Mouse (Mus musculus) adrenal gland, postnatal 14 days (tissue): ENCODE measurements around the gene Olig1. TPM values are rescaled to one million over a fixed set of nuclear protein-coding genes. Genes with fewer than 3 reads are reported as not detected.
A peak's percentile ranks its signal among the peaks of the same experiment; 100 is the strongest.

ENCODE experiments used
- DNase-seq: peaks from one replicate; pipeline ENCODE4 v3.0.0; 2021; ENCODE audit warnings: mixed read lengths
- long read RNA-seq, 2 experiments: library from polyadenylated mRNA; stranded (forward); transcript quantifications; one replicate each; pipeline ENCODE4 v2.0.0; 2021
- total RNA-seq: library from RNA; stranded (reverse); gene quantifications from 2 replicates; pipeline ENCODE4 v1.2.3, GENCODE M21; 2021

The Olig1 gene
- total RNA-seq = 1.1 and 1.2 TPM in 2 replicates
- long read RNA-seq, experiment 1, partial matches to known transcripts = 0 of 2 reads
- long read RNA-seq, experiment 1, other reads (novel, unspliced or antisense) = 0 of 2 reads
- long read RNA-seq, experiment 2, partial matches to known transcripts = 0 of 1 reads
- long read RNA-seq, experiment 2, other reads (novel, unspliced or antisense) = 0 of 1 reads

DNA sequence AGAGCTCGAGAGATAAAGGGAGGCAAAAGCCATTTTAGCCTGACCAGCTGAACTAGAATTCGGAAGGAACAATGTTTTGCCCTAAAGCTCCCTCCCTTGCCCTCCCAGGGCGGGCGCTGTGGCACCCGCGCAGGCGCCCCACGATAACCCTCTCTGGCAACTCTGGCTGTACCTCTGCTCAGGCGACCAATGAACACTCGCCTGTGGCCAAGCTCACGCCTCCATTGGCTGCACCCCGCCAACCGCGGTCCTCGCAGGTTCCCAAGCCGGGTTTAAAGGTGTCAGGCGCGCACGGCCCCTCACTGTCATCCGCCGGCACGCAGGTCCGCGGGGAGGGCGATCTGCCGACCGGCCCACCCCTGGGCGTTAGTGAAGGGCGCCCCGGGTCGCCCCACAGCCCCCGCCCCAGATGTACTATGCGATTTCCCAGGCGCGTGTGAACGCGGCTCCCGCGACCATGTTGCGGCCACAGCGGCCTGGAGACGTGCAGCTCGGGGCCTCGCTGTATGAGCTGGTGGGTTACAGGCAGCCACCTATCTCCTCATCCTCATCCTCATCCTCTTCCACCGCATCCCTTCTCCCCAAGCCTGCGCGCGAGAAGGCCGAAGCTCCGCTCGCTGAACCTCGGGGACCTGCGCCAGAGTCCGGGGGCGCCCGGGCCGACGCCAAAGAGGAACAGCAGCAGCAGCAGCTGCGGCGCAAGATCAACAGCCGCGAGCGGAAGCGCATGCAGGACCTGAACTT, at the start of gene Olig1:
Gene Olig1 (plus strand): TSS at position 305 of the 744 bp plus-strand sequence.
- DNase-seq = peak; percentile 80

GRCm38 (mm10) chr16:91222171-91222642, 47.4 kb upstream of the Olig1 start:
- peak; percentile 59 for DNase-seq

GRCm38 (mm10) chr16:91222643-91223271, 46.8 kb upstream of the Olig1 start:
- no peak for DNase-seq

DNA sequence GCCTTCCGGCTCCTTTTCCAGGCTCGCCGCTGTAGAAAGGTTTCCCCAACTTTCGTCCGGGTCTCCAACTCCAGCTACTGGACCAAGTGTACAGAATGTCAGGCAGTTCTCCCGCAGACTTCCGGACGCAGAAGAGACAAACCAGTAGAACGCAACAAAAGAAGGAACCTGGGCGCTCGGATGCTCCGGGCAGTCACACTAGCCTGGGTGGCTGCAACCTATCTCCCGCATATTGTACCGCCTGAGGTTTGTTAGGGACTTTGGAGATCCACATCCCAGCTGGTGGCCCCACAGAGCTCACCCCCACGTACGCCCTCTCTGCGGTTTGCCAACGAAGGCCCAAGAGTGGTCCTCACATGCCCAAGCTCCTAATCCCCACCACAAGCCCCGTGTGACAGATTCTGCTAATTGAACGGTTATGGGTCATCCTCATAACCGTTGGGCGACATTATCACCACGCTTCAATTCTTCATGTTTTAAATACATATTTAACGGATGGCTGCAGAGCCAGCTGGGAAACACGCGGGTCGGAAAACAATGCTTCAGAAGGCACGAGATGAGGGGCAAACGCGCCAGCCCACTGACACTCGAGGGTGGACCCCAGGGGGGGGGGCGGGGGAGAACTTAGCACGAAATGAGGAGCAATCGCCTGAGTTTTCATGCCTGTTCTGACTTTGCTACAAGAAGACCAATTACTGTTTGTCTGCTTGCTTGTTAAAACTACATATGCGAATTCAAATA, 46.1 kb upstream of the Olig1 start:
- no peak for DNase-seq

DNA sequence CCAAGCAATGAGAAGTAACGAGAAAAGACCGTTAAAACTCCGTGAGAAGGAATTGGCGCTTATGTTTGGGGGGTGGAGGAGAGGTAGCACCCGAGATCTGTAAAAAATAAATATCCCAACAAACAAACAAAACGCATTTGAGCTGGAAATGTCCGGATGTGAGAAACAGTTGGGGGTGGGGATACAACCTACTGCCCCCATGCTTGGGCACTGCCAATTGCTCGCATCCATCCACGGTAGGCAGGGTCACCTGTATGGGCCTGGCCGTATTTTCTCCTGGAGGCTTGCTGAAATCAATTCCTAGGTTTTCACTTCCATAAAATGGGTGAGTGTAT, 45.5 kb upstream of the Olig1 start:
- DNase-seq = no peak

- DNase-seq = peak; percentile 21
These were observed 44.9 kb upstream of the Olig1 start for GRCm38 (mm10) chr16:91224481-91225232.

DNA sequence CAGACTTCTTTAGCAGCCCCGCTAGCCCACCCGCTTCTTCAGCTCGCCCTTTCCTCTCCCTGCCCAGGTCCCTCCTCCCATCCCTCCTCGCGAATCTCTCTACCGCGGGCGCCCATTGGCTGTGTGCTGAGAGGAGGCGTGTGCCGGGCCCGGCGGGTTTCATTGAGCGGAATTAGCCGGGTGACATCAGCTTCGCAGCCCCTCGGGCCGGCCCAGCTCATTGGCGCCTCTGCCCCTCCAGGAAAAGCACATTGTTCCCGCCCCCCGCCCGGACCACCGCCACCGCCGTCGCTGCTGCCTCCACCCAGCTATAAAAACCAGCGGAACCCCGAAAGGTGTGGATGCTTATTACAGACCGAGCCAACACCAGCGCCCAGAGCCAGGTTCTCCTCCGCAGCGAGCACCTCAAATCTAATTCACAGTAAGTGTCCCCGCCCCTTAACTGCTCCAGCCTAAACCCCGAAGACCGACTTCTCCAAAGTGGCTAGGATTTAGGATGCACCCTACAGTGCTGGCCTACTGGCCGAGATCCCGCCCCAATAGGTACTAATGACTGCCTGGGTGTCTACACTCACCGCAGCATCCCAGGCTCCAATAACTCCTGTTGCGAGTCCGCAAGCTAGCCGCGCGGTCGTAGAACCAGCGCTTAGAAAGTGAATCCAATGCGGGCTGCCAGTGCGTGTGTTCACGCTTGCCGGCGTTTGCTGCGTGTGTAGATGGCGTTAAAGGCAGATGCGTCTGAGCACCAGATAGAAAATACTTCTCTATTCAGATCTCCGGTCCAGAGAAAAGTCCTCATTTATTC, 44.1 kb upstream of the Olig1 start, which contains the start of gene Olig2:
Gene Olig2 (plus strand): TSS at position 225 of the 805 bp plus-strand sequence.
- peak; percentile 26 for DNase-seq

DNA sequence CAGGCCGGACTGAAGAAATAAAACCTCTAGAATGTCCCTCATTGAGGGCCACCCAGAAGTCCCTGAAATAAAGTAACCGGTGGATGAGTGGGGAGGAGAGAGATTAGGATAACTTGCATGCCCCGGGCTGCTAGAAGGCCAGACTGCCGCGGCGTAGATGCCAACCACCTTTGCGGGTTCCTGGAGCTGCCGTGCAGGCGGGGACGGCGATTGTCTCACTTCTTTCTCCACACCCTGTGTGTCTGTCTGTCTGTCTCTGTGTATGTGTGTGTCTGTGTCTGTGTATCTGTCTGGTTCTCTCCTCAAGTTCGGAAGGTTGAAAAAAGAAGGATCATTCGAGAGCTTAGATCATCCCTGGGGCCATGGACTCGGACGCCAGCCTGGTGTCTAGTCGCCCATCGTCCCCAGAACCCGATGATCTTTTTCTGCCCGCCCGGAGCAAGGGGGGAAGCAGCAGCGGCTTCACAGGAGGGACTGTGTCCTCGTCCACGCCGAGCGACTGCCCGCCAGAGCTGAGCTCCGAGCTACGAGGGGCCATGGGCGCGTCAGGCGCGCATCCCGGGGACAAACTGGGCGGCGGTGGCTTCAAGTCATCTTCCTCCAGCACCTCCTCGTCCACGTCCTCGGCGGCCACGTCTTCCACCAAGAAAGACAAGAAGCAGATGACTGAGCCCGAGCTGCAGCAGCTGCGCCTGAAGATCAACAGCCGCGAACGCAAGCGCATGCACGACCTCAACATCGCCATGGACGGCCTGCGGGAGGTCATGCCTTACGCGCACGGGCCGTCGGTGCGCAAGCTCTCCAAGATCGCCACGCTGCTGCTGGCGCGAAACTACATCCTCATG, 43.3 kb upstream of the Olig1 start:
- no peak for DNase-seq

GRCm38 (mm10) chr16:91226883-91227759, 42.5 kb upstream of the Olig1 start:
- DNase-seq = no peak

DNA sequence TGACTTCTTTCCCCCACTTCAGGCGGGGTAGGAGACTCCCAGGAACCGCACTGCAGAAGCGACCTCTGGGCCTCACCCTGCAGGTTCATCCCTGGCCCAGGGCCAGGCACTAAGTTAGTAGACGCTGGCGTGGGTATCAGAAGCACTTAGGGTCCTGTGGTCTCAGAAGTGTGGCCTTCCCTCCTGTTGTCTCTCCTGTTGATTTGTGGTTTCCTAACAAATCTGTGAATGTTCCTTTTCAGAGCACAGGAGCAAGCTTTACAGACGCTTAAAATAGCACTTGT, 41.9 kb upstream of the Olig1 start:
- no peak for DNase-seq

DNA sequence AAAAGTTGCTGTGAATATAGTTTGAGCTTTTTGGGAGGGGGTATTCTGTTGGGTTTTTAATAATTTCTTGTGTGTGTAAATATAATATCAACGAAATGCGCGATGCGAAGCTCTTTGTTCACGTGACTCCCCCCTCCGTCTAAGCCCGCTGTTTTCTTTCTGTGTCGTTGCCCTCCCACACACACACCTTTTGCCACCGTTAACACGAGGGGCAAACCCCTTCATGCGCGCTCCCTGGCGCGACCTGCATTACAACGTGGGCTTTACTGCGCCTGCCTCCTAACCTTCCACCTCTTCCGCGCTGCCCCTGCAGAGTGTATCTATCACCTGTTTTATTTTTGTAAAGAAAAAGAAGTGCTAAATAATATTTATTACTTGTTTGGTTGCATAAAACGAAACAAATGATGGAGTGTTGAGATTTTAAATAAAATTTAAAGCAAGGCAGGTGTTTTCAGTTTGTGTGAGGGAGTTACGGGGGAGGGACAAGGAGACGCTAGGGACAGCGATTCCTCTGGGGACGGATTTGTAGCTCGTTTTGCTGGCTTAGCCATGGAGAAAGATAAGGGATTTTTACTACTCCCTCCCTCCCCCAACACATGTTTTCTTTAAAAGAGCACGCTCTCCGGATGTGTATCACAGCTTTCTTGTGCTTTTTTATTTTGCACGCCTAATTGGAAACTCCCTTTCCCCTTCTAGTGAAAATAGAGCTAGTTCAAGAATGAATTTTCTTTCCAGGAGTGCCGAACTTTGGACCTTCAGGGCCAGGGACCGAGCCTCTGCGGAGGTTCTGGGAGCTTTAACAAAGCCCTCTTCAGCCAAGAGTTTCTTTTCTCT, 41.1 kb upstream of the Olig1 start:
- no peak for DNase-seq

GRCm38 (mm10) chr16:91229072-91229348, 40.6 kb upstream of the Olig1 start:
- DNase-seq = no peak

DNA sequence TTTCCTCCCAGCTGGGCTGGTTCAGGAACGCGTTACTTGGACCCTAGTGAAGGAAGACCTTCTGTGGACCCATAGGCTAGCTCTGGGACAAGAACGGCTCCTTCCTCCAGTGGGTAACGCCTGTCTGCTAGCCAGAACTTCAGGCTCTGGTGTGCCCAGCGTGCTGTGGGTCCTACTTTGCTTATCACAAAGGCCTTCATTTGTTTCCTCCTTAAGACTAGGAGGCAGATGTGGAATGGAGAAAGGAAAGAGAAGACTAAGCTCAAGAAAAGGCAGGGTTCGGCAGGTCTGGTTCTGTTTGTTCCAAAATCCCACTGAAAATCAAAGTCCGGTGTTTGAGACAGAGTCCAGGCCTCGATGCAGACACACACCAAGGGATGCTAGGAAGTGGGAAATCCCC, 39.9 kb upstream of the Olig1 start:
- DNase-seq = no peak

DNA sequence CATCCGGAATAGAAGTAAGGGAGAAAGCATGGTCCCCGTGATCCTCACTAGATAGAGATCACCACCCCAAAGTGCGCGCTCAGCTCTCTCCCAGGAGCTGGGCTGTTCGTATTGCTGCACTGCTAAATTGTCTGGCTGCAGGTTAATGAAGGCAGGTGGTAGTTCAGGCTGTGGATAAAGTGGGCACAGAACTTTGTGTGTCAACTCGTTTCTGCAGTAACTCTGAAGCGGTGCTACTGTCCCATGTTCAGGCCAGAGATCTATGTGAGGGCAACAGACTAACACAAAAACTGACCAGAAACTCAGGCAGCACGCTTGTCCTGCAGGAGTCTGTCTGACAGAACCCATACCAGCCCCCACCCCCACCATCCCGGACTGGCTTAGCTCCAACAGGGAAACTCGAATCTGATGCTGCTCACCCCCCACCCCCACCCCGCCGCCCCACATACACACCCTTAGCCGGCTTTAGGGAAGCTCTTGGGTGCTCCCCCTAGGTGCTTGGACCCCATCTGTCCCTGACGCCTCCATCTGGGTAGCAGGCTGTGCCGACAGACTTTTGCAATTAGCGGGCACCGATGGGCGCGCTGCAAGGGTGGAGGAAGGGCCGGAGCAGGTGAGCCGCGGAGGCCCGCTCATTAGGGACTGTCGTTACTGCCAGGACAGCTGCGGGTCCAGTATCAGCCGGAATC, 37.6 kb upstream of the Olig1 start:
- no peak for DNase-seq

DNA sequence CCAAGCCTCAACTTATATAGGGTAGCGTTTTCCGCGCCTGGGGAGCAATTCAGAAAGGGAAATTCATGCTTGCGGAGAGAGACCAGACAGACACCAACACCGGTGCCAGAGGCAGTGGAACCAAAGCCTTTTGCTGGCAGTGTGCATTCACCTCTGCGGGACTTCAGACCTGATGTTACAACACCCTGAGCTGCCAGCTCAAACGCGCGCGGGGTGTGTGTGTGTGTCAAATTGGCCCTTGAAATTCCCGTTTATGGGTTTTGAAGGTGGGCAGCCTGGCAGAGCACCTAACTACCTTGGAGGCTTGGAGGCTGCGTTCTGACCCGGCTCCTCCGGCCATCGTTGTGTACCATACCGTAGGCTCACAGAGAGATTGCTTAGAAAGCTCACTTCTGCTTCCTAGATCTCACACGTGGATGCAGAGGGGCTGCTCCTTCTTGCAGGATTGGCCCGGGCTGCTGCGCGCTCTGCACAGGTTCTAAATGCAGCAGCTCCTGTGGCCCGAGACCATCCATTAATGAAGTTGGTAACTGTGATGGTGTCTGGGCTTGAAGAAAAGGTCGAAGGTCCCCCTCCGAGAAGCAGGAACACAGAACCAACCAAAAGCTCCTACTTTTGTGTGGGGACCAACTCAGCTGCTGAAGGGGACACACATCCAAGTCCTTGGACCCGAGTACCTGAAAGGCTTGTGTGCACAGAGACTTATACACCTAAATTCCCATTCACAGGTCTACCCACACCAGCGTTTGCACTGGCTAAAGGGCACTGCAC, 36.9 kb upstream of the Olig1 start:
- DNase-seq = no peak

DNA sequence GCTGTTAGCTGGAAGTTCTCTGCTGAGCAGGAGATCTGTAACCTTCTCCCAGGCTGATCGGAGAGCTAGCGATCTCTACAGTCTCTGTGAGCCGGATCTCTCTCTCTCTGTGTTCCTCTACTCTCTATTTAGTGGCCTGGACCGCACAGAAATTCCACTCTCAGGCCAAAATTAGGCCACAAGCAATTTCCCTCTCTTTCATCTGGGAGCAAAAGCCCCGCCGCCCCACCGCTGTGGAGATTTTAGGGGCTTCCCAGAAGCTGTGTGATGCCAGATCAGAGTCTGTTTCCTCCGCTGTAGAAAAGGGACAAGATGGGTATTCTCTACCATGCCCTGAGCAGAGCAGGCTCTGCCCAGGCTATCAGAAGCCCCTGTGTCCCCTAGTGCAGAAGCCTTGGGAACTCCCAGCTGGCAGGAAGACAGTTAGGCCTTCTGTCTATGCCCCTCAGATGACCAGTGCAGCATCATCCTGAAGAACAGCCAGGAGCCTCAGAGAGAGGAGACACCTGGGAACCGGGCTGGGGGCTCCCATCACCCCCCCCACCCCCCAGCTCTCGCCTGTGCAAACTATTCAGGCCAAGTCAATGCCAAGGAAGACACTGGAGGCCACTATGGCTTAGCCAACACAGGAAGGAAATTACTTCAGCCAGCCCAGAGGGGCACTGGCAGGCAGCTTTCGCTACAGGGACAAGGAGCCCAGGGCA, 36.2 kb upstream of the Olig1 start:
- DNase-seq = no peak

GRCm38 (mm10) chr16:91239024-91239423, 30.5 kb upstream of the Olig1 start:
- no peak for DNase-seq
